Mouse (Mus musculus) CD4-positive helper T cell, adult 2 months (primary cell): ENCODE measurements around the gene D430041D05Rik.

Experiments
- DNase-seq: peaks from one replicate; pipeline ENCODE4 v3.0.0-alpha.2; 2012; ENCODE audit warnings: low read depth, missing footprints, low spot score

D430041D05Rik gene

GRCm38 (mm10) chr2:104163418-104163817, 247.4 kb downstream of the D430041D05Rik start:
- no peak for DNase-seq

- no peak for DNase-seq
Measured at GRCm38 (mm10) chr2:104157831-104158230, 253.0 kb downstream of the D430041D05Rik start.

DNA sequence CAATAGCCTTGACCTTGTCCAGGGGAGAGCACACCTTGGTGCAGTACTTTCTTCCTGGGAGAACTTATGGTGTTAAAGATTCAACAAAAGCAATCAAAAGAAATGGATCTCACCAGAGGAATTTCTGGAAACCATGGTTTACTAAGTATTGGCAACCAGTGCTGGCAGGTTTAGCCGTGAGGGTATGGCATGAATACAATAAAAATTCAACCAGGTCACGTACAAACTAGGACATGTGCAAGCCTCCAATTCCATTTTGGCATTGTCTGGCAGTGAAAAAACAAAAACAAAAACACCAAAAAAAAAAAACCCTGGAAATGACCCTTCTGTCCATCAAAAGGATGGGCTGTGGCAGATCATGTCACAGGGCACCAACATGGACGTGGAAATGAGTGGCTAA, 256.9 kb downstream of the D430041D05Rik start:
- no peak for DNase-seq

- no peak for DNase-seq
Measured at GRCm38 (mm10) chr2:104153345-104153744, 257.5 kb downstream of the D430041D05Rik start.

- no peak for DNase-seq
Measured at GRCm38 (mm10) chr2:104150608-104151397, 260.0 kb downstream of the D430041D05Rik start.

DNA sequence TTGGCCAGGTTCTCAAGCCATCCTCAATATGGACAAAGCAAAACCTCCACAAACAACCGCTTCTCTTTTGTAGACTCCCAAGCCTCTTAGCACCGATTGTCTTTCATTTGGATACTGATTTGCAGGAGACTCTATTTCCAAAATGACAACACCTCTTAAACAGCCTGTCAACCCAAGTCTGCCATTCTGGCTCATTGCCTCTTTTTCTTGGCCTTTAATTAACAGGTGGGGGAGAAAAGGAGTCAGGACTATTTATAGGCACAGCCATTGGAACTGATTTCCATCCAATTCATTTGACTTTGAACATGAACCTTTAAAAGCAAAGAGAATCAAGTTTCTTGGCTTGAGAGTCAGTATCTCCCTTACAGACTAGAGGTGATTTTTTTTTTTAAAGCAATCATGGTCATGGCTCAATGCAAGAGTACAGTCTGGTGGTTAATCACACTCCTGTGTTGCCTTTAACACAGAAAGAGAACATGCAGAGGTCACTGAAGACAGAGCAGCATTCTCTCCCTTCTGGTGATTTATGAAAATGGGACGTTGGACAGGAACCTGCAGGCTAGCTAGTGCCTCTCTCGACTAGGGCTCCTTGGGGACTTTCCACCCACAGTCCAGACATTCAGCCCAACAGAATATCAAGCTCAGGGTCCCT, 262.8 kb downstream of the D430041D05Rik start:
- DNase-seq: no peak

- DNase-seq: peak; percentile 62
Measured at GRCm38 (mm10) chr2:104145983-104146382, 264.8 kb downstream of the D430041D05Rik start.

DNA sequence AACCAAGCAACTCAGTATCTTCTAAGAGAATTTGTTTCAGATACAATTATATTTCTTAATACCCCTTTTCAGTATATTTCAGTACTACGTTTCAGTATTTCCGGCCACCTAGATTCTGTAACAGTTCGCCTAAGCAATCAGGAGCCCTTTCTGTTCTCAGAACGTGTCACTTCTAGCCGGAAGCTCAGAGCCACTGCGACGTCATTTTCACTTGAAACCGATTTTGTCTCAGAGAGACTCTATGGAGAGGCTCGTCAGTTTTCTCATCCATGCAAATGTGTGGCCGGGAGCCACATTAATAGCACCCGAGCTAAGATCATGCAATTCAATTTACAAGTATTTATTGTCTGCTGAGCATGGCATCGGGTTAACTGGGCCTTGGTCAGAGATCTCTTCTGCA, 266.8 kb downstream of the D430041D05Rik start:
- DNase-seq: no peak

- DNase-seq: no peak
Measured at GRCm38 (mm10) chr2:104142140-104142539, 268.7 kb downstream of the D430041D05Rik start.

DNA sequence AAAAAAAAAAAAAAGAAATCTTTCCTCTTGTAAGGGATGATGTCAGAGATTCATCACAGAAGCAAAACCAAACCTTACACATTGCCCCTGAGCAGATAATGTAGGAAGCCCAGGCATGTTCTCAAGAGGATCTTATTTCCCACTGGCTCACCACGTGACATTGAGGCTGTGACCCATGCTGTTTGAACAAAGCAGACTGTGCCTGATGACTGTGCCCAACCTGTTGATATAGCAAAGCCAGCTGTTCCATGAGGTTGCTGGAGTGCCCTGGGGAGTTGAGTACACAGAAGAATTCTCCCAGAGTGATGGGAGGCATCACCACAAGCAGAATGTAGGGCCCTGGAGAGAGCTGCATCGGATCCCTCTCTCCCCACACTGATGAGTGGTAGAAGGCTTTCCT, 274.9 kb downstream of the D430041D05Rik start:
- no peak for DNase-seq

GRCm38 (mm10) chr2:104134150-104135056, 276.4 kb downstream of the D430041D05Rik start:
- peak; percentile 75 for DNase-seq

DNA sequence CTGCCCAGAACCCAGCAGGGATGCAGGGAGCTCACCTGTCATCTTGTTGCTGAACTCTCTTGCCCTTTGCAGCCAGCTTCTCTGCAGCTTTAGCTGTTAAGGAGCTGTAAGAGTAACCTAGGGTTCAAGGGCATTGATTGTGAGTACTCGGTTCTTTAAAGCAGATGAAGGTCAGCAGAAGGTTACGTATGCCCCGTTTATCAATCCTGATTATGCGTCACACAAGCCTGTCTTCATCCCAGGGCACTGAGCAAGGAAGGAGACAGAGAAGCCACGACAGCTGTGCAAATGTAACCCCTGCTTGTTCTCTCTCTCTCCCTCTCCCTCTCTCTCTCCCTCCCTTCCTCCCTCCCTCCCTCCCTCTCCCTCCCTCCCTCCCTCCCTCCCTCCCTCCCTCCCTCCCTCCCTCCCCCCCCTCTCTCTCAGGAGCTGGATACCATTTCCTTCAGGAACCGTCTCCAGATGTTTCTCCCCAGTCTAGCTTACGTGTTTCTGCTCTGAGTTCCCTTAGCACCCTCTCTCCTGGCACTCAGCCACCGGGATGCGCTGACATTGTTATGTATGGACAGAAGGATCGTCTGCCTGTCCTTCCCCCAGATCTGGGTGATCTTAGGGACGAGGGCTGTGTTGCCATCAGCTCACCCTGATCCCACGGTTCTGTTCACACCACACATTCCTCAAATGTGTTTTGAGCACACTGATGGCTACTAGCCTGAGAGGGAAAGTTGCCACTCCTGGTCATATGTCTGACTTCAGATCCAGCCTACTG, 277.6 kb downstream of the D430041D05Rik start:
- no peak for DNase-seq

GRCm38 (mm10) chr2:104132266-104132859, 278.4 kb downstream of the D430041D05Rik start:
- DNase-seq: no peak

DNA sequence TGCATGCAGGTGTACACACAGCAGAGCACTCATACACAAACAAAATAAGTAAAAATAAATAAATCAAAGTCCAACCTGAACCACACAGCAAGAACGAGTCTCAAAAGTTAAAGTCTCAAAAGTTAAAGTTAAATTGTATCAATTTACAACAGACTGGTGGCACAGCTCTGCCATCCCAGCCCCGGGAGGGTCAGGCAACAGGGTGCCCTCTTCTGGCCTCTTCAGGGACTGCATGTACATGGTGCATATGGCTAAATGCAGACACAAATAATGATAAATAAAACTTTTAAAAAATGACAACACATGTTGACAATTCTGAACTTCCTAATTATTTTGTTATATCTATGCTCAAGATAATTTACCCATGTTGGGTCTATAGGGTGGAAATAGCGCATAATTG, 279.8 kb downstream of the D430041D05Rik start:
- peak; percentile 20 for DNase-seq

- DNase-seq: no peak
Measured at GRCm38 (mm10) chr2:104130165-104130564, 280.6 kb downstream of the D430041D05Rik start.

GRCm38 (mm10) chr2:104128803-104129531, 281.8 kb downstream of the D430041D05Rik start:
- DNase-seq: no peak

- no peak for DNase-seq
Measured at GRCm38 (mm10) chr2:104124071-104124470, 286.7 kb downstream of the D430041D05Rik start.

DNA sequence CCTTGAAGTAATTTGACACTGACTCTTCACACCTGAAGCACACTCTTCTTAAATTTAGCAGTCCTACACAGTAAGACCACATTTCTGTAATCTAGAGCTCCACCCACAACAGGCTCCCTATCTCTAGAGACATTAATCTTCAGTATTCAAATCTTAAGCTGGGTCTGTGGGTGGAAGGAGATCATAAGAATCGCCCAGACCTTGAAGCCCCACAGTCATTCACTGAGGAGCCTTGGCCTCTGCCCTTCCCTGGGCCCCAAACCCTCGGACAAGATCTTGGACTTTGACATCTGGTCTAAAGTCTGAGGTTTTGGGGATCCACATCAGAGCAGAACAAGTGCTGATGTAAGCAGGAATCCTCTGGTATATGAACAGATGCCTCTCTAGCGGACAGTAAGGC, 287.3 kb downstream of the D430041D05Rik start:
- no peak for DNase-seq

DNA sequence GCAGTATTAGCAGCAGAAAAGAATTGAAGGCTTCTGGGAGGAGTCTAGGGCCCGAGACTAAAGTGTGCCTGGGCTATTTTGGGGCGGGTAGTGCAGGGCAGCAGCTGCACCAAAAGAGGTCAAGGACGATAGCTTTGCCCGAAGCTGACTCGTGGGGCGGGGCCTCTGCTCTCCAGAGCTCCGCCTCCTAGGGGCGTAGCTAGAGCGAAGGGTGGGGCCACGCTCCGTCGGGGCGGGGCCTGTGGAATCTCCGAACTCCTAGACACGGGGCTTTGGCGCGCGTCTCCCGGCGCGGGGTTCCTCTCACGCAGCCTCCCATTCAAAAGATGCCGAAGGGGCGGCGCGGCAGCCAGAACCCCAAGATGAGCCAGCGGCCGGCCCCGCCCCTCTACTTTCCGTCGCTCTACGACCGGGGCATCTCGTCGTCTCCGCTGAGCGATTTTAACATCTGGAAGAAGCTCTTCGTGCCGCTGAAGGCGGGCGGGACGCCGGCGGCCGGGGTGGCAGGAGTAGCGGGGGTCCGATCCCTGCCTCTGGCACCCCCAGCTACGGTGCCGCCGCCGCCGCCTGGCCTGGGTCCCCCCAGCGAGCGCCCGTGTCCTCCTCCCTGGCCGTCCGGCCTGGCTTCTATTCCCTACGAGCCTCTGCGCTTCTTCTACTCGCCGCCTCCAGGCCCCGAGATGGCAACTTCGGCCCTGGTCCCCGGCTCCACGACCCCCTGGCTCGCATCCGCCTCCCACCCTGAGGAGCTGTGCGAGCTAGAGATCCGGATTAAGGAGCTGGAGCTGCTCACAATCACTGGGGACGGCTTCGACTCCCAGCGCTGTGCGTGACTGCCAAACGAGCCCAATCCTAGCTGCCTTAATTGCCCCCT, 288.1 kb downstream of the D430041D05Rik start, which contains the start of gene A930018P22Rik:
TSS of gene A930018P22Rik (plus strand) at position 265 of the 874 bp plus-strand sequence.
- peak; percentile 82 for DNase-seq
